Mouse (Mus musculus) cortical plate, adult 2 months (tissue): ENCODE data around the gene Nsfl1c. TPM values are rescaled to one million over a fixed set of nuclear protein-coding genes. Genes with fewer than 3 reads are reported as not detected.

Experiments used
- H3K27ac ChIP-seq: fragments of 200-500 bp; 2 replicates; pipeline ENCODE4 v1.5.1; 2012; ENCODE audit warnings: low read length, control low read depth, inconsistent platforms; ENCODE audit not compliant: insufficient read depth
- H3K4me1 ChIP-seq: fragments of 200-500 bp; 2 replicates; pipeline ENCODE4 v1.6.1; 2011; ENCODE audit warnings: low read length; ENCODE audit not compliant: control insufficient read depth, insufficient read depth
- H3K4me3 ChIP-seq: fragments of 200-500 bp; 2 replicates; pipeline ENCODE4 v1.5.1; 2011; ENCODE audit warnings: mild to moderate bottlenecking, low read length, control low read depth; ENCODE audit not compliant: insufficient read depth
- CTCF ChIP-seq: fragments of 200-500 bp; IDR thresholded peaks from 2 replicates; pipeline ENCODE4 v1.5.1; 2011; ENCODE audit warnings: mild to moderate bottlenecking, control low read depth, low read length; ENCODE audit not compliant: insufficient read depth; ENCODE audit errors: extremely low read depth
- POLR2A ChIP-seq: fragments of 200-500 bp; IDR thresholded peaks from 2 replicates; pipeline ENCODE4 v1.6.1; 2011; ENCODE audit warnings: mild to moderate bottlenecking, low read length, control low read depth; ENCODE audit not compliant: insufficient read depth; ENCODE audit errors: extremely low read depth
- polyA plus RNA-seq: library from polyadenylated mRNA; depleted of rRNA; stranded (reverse); fragments of >200 nt; gene quantifications from 2 replicates; pipeline ENCODE4 v1.2.3, GENCODE M21; 2012

The Nsfl1c gene
- polyA plus RNA-seq, 1 experiment: 123 TPM

DNA sequence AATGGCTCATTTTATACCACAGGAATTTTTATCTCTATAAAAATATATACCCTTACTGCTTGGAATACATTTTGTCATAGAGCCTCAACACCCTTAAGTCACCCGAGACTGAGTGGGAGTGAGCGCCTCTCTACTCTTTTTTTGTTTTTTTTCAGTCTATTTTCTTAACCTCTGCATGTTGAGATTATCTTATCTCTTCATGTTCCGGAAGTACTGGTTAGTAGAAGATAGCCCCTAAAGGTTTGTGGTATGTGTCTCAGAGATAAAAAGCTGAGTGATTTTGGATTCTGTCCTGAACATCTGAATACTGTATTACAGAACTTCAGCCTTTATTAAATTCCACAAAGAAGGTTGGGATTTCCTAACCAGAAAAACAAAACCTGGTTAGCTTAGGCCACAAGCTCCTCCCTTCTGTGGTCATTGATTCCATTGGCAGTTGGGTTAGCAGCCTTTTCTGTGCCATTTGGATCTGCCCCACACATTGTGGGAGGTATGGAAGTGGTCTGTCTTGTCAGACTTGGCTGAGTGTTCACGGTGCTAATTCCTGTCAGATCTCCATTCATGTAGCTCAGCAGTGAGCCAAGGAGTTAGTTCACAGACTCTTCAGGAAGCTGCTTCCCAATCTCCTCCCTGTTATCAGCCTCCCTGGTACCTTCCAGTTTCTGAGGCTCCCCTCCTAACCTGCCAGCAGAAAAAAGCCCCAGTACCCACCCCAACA lies 30.5 kb downstream of the Nsfl1c start:
- H3K4me3 ChIP-seq: no peak overlapping the region
- no peak overlapping the region for H3K27ac ChIP-seq
- H3K4me1 ChIP-seq: no peaks in the 10 kb centered on the region
- TF ChIP-seq CTCF: no peak
- no peak for TF ChIP-seq POLR2A

DNA sequence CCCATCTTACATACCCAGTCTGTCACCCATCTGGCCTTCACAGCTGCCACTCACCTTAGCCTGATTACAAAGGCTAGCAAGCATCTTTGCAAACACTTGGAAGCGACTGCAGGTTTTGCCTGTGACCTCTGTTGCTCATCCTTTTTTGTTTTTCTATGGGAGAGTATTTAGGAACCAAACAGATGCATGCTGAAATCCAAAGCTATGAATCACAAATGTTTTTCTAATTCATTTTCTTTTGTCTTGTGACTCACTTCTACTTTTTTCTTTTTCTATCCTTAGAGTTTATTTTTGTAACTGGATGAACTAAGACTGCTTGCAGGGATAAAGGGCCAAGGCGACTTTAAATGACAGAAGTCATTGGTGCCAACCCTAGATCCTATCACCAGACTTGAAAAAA lies 31.5 kb downstream of the Nsfl1c start:
- Histone ChIP-seq H3K27ac (no peak overlapping the region), H3K4me1 (no peaks in the 10 kb centered on the region), H3K4me3 (no peak overlapping the region)
- no peak for TF ChIP-seq CTCF
- TF ChIP-seq POLR2A: no peak

DNA sequence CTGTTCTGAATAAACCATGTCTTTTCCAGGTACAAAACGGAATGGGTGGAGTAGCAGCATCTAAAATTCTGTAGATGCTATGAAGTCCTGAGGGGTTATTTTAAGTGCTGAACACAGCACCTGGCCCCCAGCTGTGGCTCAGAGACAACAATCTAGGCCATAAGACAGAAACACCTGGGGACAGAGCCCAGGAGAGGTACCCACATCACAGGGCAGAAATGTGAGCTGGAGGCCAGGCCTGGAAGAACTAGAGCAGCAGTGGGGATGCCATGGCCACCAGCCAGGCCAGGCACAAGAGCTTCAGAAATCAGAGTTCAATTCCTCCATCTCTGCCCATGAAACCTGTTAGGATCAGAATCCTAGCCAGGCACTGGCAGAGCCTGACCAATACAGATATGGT lies 34.1 kb downstream of the Nsfl1c start:
- Histone ChIP-seq H3K4me1 (no peaks in the 10 kb centered on the region), H3K27ac (no peak overlapping the region)
- TF ChIP-seq CTCF (no peak), POLR2A (no peak)

DNA sequence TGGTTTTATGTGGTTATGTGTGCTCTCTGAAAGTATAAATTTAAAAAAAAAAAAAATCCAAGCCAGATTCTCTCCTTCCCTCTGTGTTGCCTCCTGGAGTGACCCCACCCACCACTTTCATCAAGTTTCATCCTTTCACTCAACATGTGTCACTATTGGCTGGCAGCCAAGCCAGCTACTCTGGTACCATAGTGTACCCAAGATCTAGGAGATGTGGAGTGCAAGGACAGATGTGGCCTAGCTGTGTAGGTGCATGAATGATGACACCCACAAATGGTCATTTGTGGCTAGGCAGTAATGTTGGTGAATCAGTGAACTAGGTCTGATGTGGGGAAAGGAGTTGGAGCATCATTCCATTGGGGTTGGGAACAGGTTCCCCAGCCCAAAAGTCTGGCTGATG lies 35.2 kb downstream of the Nsfl1c start:
- no peak for TF ChIP-seq CTCF
- TF ChIP-seq POLR2A: no peak
- no peaks in the 10 kb centered on the region for H3K4me1 ChIP-seq
- no peak overlapping the region for H3K27ac ChIP-seq
- H3K4me3 ChIP-seq: no peak overlapping the region

More for the DNA sequence above, 34.1 kb downstream of the Nsfl1c start:
- H3K4me3 ChIP-seq: no peak overlapping the region

DNA sequence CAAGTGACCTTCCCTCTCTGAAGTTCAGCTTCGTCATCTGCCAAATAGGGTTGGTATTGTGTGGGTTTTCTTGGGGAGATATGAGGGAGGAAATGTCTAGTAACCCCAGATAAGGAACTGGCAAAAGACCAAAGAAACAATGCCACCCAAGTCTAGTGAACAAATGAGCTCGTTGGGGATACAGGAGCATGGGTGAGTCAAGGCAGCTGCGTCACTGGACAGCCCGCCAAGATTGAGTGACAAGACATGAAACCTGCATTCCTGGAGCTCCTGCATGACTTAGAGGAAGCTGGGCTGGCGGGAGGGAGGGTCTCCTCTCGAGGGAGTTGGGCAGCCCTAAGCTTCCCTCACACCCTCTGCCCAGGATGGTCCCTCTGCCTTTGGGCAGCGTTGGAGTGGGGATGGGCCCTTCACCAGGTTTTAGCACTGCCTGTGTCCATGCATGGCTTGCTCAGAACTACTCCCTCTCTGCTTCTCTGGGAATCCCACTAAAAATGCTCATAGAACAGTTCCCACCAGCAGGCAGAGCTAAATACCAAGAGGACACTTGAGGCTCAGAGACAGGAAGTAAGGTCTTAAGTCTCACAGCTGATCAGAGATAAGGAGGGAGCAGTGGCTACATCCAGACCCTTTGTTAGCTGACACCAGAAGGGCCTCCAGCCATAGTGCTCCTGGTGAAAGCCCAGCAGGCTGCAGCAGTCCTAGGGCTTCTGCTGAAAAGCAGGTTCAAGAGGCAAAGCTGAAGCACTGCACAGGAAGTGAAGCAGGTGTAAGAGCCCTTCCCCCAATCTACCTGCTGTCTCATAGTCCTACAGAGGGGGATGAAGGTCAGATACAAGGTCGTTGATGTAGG lies 36.6 kb downstream of the Nsfl1c start:
- Histone ChIP-seq H3K4me1 (no peaks in the 10 kb centered on the region), H3K4me3 (no peak overlapping the region), H3K27ac (no peak overlapping the region)
- TF ChIP-seq CTCF: no peak
- no peak for TF ChIP-seq POLR2A

DNA sequence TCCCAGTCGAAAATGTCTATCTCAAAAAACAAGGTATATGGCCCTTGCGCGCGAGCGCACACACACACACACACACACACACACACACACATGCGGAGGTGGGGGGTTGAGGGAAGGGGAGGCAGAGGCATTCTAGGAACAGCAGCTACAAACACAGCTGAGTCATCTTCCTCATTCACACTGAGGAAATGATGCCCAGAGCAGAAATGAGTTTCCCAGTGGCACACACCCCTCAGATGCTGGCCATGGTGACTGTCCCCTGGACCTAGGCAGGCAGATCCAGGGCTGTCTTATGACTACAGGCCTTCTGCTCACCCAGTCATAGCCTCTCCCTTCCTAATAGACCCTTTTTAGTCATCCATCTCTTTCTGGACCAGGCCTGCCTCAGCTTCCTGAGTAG lies 39.6 kb downstream of the Nsfl1c start:
- no peaks in the 10 kb centered on the region for H3K4me1 ChIP-seq
- H3K27ac ChIP-seq: no peak overlapping the region
- TF ChIP-seq POLR2A: no peak
- no peak for TF ChIP-seq CTCF
- no peak overlapping the region for H3K4me3 ChIP-seq

DNA sequence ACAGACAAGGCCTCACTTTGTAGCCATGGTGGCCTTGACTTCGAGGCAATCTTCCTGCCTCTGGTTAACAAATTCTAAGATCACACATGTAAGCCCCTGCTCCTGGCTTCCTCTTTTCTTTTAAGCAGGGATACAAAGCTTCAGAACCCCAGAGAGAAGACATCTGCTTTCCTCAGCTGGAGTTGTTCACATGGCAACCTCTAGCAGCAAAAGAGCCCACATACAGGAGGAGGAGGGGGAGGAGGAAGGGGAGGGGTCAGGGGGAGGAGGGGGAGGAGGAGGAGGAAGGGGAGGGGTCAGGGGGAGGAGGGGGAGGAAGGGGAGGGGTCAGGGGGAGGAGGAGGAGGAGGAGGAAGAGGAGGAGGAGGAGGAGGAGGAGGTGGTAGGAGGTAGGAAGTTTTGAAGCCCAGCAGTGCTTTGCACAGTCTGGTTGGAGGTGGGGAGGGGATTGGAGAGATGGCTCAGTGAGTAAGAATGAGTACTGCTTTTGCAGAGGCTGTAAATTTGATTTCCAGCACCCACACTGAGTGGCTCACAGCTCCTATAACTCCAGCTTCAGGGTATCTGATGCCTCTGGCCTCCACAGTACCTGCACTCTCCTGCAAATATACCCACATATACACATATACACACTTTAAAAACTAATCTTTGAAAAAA lies 42.1 kb downstream of the Nsfl1c start:
- TF ChIP-seq POLR2A: no peak
- TF ChIP-seq CTCF: no peak
- Histone ChIP-seq H3K4me1 (no peaks in the 10 kb centered on the region), H3K4me3 (no peak overlapping the region), H3K27ac (no peak overlapping the region)

DNA sequence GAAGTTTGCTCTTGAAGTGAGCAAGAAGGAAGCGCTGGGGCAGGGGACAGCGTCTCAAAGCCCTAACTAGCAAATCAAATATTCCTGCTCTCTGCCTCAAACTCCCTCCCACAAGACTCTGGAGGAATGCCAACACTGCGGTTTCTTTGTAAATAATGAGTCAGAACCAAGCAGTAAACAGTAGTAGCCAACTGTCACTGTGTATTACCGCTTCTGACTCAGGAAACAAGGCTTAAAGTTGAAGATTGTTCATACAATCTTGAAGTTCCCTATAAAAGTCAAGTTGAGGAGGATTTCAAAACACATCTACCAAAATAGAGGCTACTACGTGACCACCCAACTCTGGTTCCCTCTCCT lies 42.6 kb downstream of the Nsfl1c start:
- TF ChIP-seq CTCF (no peak), POLR2A (no peak)
- Histone ChIP-seq H3K4me1 (no peaks in the 10 kb centered on the region; the same call in 1 of the 2 replicates), H3K4me3 (no peak overlapping the region), H3K27ac (no peak overlapping the region)

DNA sequence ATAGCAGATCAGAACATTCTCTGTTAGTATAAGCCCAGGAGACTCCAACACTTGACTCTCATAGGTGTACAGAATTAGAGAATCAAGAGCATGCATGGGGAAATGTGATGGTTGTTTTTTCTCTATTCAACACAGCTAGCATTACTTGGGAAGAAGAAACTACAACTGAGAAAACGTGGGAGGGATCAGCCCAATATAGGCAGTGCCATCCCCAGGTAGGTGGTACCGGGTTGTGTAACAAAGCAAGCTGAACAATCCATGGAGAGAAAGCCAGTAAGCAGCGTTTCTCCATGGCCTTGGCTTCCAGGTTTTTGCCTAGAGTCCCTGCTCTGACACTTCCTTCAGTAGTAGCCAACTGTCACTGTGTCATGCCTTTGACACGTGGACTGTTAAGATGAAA lies 44.7 kb downstream of the Nsfl1c start:
- TF ChIP-seq POLR2A (no peak), CTCF (no peak)
- Histone ChIP-seq H3K4me3 (no peak overlapping the region), H3K4me1 (no peaks in the 10 kb centered on the region; the same call in 1 of the 2 replicates), H3K27ac (no peak overlapping the region)
